Mouse (Mus musculus) embryonic facial prominence, embryonic 13.5 days (tissue): ENCODE results near the gene Acacb. TPM values are rescaled to one million over a fixed set of nuclear protein-coding genes. Genes with fewer than 3 reads are reported as not detected.

Source experiments
- ATAC-seq: fragments of 200-750 bp; cut with Nextera tagmentation; 2 replicates; pipeline ENCODE4 v1.8.0; 2017; ENCODE audit warnings: low read depth; ENCODE audit not compliant: insufficient number of reproducible peaks, insufficient read depth, low FRiP score, low TSS enrichment
- H3K27ac ChIP-seq: fragments of 300-500 bp; sonication (generic); 2 replicates; pipeline ENCODE4 v1.5.1; 2015; ENCODE audit warnings: moderate library complexity, mild to moderate bottlenecking, inconsistent platforms
- H3K27me3 ChIP-seq: fragments of 300-500 bp; sonication (generic); 2 replicates; pipeline ENCODE4 v1.6.1; 2015; ENCODE audit warnings: mild to moderate bottlenecking, inconsistent platforms
- H3K36me3 ChIP-seq: fragments of 300-500 bp; sonication (generic); 2 replicates; pipeline ENCODE4 v1.6.1; 2015; ENCODE audit warnings: mild to moderate bottlenecking, inconsistent platforms
- H3K4me1 ChIP-seq: fragments of 300-500 bp; sonication (generic); 2 replicates; pipeline ENCODE4 v1.6.1; 2015; ENCODE audit warnings: inconsistent platforms
- H3K4me2 ChIP-seq: fragments of 300-500 bp; sonication (generic); 2 replicates; pipeline ENCODE4 v1.6.1; 2015; ENCODE audit warnings: moderate library complexity, mild to moderate bottlenecking, inconsistent platforms
- H3K4me3 ChIP-seq: fragments of 300-500 bp; sonication (generic); 2 replicates; pipeline ENCODE4 v1.5.1; 2015; ENCODE audit warnings: mild to moderate bottlenecking, inconsistent platforms
- H3K9ac ChIP-seq: fragments of 300-500 bp; sonication (generic); 2 replicates; pipeline ENCODE4 v1.6.1; 2015; ENCODE audit warnings: mild to moderate bottlenecking, inconsistent platforms
- H3K9me3 ChIP-seq: fragments of 300-500 bp; sonication (generic); 2 replicates; pipeline ENCODE4 v1.6.1; 2016; ENCODE audit warnings: inconsistent platforms
- WGBS: fragments of 180-500 bp; shearing (Covaris S2); methylation state at CpG from one replicate; pipeline ENCODE4 v1.1.7; 2015; ENCODE audit warnings: mixed read lengths; 5-methylcytosine and 5-hydroxymethylcytosine counted together
- polyA plus RNA-seq: library from polyadenylated mRNA; unstranded; fragments of >200 nt; fragmentation: Nextera tagmentation; extraction: Ambion mirVana; gene quantifications from 2 replicates; pipeline ENCODE4 v1.2.1, GENCODE M21; 2015

Acacb gene
- polyA plus RNA-seq, 1 experiment from 2014 or later = 2.7 TPM

GRCm38 (mm10) chr5:114298212-114298894 lies 152.0 kb downstream of the Acacb start:
- 57% methylated on average over 18 of the region's 18 CpGs for WGBS
- no peak overlapping the region for H3K27ac ChIP-seq
- H3K9ac ChIP-seq = no peak overlapping the region
- H3K4me1 ChIP-seq = peaks cover 21% of the 10 kb centered on the region
- H3K4me3 ChIP-seq = no peak overlapping the region
- no peak overlapping the region for H3K4me2 ChIP-seq
- H3K36me3 ChIP-seq = no peaks in the 10 kb centered on the region
- no peaks in the 10 kb centered on the region for H3K9me3 ChIP-seq
- 0 out of 2 replicates have a peak, but pooled peaks cover 3% of the 10 kb centered on the region for H3K27me3 ChIP-seq
- no peak for ATAC-seq

- H3K27ac ChIP-seq = no peak overlapping the region
- no peak overlapping the region for H3K4me2 ChIP-seq
- WGBS = 55% methylated on average over 22 of the region's 22 CpGs
- H3K4me3 ChIP-seq = no peak overlapping the region
- H3K27me3 ChIP-seq = 0 out of 2 replicates have a peak, but pooled peaks cover 3% of the 10 kb centered on the region
- H3K36me3 ChIP-seq = no peaks in the 10 kb centered on the region
- H3K4me1 ChIP-seq = peaks cover 21% of the 10 kb centered on the region
- no peak for ATAC-seq
- no peaks in the 10 kb centered on the region for H3K9me3 ChIP-seq
- H3K9ac ChIP-seq = no peak overlapping the region
Measured at GRCm38 (mm10) chr5:114299156-114299855, 153.0 kb downstream of the Acacb start.

GRCm38 (mm10) chr5:114299883-114300610 lies 153.7 kb downstream of the Acacb start:
- WGBS = 82% methylated on average over 24 of the region's 24 CpGs
- ATAC-seq = no peak
- Histone ChIP-seq H3K9ac (no peak overlapping the region), H3K9me3 (no peaks in the 10 kb centered on the region), H3K36me3 (no peaks in the 10 kb centered on the region), H3K4me2 (no peak overlapping the region), H3K4me1 (peaks cover 21% of the 10 kb centered on the region), H3K27ac (no peak overlapping the region), H3K4me3 (no peak overlapping the region), H3K27me3 (0 out of 2 replicates have a peak, but pooled peaks cover 3% of the 10 kb centered on the region)

Other genes with a start within 250 kb of the Acacb start
- 88.6 and 88.9 TPM in 2 replicates for gene Coro1c, start 237.8 kb upstream of the Acacb start, polyA plus RNA-seq
- gene Ssh1, start 152.6 kb upstream of the Acacb start, polyA plus RNA-seq = 14.2 and 18.8 TPM in 2 replicates
- gene Dao, start 142.8 kb upstream of the Acacb start, polyA plus RNA-seq = not detected in 2 replicates
- 13.0 and 16.4 TPM in 2 replicates for gene Usp30, start 81.1 kb upstream of the Acacb start, polyA plus RNA-seq
- 0.86 and 1.1 TPM in 2 replicates for gene Svop, start 55.0 kb upstream of the Acacb start, polyA plus RNA-seq
- gene Alkbh2, start 18.3 kb upstream of the Acacb start, polyA plus RNA-seq = 11.7 and 11.8 TPM in 2 replicates
- 43.6 and 48.2 TPM in 2 replicates for gene Ung, start 16.1 kb upstream of the Acacb start, polyA plus RNA-seq
- gene Foxn4, start 127.3 kb downstream of the Acacb start, polyA plus RNA-seq = 0.07 and 0.14 TPM in 2 replicates
- gene Myo1h, start 142.6 kb downstream of the Acacb start, polyA plus RNA-seq = 1.5 and 2.1 TPM in 2 replicates
- gene Kctd10, start 234.0 kb downstream of the Acacb start, polyA plus RNA-seq = 108 and 110 TPM in 2 replicates
- 41.4 and 43.4 TPM in 2 replicates for gene Ube3b, start 234.1 kb downstream of the Acacb start, polyA plus RNA-seq